Mouse (Mus musculus) ES-E14 (cell line): ENCODE data around the gene Gng10.

Experiments used
- CHD2 ChIP-seq: IDR thresholded peaks from 2 replicates; pipeline ENCODE4 v1.6.1; 2014; ENCODE audit warnings: mild to moderate bottlenecking, low read depth, low read length, inconsistent platforms
- ZNF384 ChIP-seq: IDR thresholded peaks from 2 replicates; pipeline ENCODE4 v1.6.1; 2012; ENCODE audit warnings: low read depth, low read length, inconsistent platforms

GRCm38 (mm10) chr4:59036490-59037127 lies 1.7 kb downstream of the Gng10 start:
- TF ChIP-seq CHD2 (no peak), ZNF384 (no peak)
